Mouse (Mus musculus): ENCODE data around the gene Plcxd2.

The Plcxd2 gene

DNA sequence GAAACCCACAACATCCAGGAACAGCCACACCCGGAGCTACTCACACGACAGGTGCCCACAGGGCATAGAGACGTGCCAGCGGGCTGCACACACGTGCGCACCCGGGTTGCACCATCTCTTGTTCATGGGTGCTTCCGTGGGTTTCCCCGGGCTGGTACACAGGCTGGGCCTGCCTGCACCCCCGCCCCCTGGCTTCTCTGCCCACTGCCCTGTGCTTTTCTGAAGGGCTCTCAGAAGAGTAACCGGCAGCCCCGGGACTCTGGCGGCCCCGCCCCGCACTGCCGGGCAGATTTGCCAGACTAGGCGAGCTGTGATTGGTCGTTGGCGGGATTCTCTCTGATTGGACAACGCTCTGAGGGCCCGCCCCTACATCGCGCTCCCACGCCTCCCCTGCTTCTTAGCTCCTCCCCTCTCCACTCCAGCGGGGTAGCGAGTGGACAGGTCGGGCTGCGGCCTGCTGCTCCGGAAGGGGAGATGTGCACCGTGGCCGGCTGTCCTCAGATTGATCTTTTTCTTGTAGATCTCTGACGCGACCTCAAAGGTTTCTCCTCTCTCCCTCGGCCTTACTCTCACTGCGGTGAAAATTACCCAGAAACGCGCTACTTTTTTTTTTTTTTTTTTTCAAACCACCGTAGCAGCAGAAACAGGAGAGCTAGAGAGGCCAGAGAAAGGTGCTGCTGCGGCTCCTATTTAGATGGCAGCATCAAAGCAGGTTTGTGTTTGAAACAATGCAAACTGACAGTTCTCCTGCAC lies at the start of gene Plcxd2:
Gene Plcxd2, minus strand, starts transcription at position 66 of the 753 bp plus-strand sequence.
- DNase-seq (ENCODE audit: low read depth in 2 of 2, low spot score in 2 of 2) = peak; percentile 89 to 90

DNA sequence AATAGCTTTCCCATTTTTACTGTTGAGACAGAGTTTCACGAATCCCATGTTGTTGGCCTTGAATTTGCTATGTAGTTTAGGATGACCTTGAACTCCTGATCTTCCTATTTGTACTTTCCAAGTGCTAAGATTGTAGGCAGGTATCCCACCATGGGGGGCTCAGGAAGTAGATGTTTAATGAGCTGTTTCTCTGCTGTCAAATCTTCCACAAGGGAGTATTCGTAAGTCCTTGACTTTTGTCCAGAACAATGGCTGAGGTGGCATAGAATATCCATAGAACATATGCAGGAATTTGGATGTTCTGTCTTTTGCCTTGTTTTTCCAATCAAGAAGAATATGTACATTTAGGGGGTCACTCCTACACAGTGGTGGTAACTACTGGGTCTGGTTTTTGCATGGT lies 36.9 kb upstream of the Plcxd2 start:
- no peak for DNase-seq (ENCODE audit: low read depth in 2 of 2, low spot score in 2 of 2)

DNA sequence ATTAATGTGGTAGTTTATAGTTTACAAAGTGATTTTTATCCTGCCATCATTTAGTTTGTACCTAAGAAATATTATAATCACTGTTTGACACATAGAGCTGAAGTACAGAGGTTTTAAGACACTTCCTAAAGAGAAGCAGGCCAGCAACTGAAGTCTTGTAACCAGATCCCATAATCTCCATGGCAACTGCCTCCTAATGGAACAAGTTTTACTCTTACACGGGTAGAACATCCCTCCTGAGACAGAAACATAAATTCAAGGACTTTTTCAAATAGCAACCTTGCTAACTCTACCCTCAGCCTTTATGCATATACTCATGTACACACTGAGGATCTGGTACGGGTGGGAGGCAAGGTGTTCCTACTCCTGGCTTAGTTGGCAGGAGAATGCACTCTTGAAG lies 26.2 kb upstream of the Plcxd2 start:
- no peak for DNase-seq (ENCODE audit: low read depth in 2 of 2, low spot score in 2 of 2)

DNA sequence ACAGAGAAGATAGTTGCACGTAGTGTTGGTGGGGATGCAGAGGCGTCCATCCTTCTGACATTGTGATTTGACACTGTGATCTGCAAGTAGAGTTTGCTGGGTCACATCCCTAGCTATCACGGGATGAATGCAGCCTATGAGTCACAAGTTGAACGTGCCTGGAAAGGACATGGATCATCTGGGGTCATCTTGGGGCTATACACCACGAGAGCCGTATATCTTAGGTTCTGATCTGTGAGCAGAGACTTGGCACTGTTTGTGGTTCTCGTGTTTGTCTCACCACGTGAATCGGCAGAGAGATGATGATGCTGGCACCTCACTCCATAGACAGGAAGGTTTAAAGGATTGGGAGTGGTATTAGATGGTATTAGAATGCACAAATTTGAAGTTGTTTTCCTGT lies 23.9 kb upstream of the Plcxd2 start:
- no peak for DNase-seq (ENCODE audit: low read depth in 2 of 2, low spot score in 2 of 2)

DNA sequence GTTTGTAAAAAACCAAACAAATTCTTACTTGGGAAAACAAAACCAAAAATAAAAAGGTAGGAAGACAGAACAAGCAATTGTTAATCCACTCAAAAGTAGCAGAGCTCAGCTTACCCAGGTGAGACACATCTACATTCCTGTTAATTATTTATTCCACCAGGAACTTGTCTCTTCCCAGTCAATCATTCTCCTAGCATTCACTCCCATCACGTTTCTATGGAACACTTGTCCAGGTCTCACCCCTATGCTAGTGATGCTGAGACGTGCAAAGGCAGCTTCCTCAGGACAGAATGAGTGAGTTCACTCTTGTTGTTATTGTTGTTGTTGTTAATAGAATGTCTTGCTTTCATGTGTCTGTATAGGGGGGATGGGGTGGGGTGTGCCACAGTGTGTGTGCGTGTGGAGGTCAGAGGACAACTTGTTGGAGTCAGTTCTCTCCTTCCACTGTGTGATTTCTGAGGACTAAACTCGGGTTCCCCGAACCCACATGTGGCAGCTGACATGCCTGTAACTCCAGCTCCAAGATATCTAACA lies 13.0 kb upstream of the Plcxd2 start:
- no peak for DNase-seq (ENCODE audit: low read depth in 2 of 2, low spot score in 2 of 2)

DNA sequence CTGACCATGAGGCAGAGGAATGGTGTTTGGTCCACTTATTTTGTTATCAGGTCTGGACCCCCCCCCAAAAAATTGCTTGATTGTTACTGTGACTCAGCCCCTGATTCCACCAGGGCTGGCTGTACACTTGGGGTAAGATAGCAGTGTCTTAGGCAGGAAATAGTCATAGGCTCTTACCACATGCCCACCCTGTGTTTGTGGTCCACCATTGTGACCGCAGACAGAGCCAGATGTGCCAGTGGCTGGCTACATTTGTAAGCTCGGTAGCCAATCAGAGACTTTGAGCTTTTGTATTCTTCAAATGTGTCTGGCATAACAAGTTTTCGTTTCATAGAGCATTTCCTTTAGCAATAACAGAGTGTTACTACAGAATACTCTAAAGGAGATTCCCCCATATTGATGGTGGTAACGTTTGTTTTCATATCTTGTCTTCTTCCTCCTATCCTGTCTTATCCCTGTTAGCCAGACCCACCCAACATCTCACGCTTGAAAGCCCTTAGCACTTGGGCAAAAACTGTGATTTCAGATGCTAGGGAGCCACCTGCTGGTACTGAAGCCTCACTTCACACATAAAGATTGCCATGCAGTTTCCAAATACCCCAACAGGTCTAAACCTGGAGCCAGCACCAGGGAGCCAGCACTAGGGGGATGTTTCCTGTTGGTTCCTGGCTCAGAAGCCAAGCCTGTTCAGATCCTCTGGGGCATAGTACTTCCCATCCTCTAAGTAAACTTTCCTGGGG lies 12.3 kb upstream of the Plcxd2 start:
- peak; percentile 77 to 82 for DNase-seq (ENCODE audit: low read depth in 2 of 2, low spot score in 2 of 2)

DNA sequence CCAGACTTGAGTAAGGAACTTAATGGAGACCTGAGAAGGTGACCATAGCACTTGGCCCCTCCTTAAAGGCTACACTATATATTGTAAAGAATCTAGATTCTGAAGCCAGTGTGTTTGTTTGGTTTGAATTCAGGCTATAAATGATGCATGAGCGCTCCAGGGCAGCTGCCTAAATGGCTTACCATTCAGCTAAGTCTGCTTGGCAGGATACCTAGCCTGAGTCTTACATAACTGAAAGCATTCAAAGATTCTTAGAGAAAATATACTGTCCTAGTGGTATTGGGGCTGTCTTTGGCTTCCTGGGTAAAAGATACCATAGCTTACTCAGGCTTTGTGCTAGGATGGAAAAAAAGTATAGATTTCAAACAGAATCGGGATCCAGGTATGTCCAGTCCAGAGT lies 11.3 kb upstream of the Plcxd2 start:
- DNase-seq (ENCODE audit: low read depth in 2 of 2, low spot score in 2 of 2) = no peak

DNA sequence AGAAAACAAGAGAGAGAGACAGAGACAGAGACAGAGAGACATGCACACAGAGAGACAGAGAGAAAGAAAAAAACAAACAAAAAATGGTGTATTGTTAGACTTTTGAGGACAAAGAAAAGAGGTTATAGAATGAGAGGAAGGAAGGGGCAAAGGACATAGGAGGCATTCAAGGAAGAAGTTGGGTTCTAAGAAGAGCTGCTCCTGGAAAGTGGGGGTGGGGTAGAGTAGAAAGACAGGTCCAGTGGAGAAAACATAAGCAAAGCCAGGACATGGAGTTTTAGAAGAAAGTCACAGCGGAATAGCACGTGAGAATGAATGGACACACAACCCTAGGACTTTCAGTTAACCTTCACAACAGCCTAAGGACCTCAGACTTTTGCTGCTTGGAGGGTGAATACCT lies 10.4 kb upstream of the Plcxd2 start:
- no peak for DNase-seq (ENCODE audit: low read depth in 2 of 2, low spot score in 2 of 2)

DNA sequence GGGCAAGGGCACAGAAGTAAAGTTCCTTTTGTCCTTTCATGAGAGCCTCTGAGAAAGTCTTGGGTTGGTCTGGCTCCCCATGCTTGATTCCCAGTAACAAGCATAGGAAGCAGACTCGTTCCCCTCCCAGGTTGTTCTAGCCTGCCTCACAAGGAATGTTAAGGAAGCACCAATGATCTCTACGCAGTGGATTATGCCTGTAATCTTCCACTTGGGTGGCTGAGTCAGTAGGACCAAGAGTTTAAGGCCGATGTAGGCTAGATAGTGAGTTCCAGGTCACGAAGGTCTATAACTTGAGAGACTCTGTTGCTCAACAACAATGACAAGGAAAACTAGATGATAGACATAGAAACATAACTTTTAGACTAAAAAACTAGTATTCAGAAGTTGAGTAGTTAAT lies 9.8 kb upstream of the Plcxd2 start:
- no peak for DNase-seq (ENCODE audit: low read depth in 2 of 2, low spot score in 2 of 2)

DNA sequence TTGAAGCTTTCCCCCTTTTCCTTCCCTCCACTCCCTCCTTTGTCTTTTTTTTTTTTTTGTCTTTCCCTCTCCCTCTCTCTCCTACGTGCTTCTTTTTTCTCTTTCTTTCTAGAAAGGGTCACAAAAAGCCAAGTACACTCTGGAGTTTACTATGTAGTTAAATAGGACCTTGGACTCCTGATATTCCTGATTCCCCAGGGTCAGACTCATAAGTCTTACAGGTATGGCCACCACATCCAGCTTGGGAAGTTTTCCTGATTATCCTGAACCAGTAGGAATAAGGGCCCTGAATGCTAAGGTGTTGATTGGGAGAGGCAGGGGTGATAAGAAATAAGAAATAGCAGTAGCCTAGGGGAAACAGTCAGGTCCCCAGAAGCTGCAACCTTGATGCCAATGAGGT lies 9.3 kb upstream of the Plcxd2 start:
- no peak for DNase-seq (ENCODE audit: low read depth in 2 of 2, low spot score in 2 of 2)

DNA sequence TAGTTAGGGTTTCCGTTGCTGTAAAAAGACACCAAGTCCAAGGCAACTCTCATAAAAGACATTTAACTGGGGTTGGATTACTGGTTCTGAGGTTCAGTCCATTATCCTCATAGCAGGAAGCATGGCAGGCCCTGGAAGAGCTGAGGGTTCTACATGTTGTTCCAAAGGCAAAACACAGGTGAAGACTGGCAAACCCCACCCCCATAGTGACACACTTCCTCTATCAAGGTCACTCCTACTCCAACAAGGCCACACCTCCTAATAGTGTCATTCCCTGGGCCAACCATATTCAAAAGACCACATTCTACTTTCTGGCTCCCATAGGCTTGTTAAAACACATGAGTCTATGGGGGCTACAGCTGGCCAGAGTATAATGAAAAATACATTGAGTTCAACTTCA lies 1.7 kb upstream of the Plcxd2 start:
- DNase-seq (ENCODE audit: low read depth in 2 of 2, low spot score in 2 of 2) = no peak

DNA sequence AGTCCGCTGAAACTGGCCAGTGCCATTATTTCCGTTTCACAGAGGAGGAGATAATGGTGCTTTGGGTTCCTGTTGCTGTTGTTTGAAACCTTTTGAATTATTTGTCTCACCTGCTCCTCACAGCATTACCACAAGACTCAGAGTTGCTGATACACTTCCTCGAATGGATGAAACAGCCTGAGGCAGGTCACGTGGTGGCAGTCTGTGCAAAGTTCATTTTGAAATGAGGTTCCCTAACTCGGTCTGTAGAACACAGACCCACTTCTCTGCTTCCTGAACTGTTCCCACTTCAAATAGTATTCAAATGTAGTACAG lies 845 bp upstream of the Plcxd2 start:
- DNase-seq (ENCODE audit: low read depth in 2 of 2, low spot score in 2 of 2) = peak; percentile 36 to 53

DNA sequence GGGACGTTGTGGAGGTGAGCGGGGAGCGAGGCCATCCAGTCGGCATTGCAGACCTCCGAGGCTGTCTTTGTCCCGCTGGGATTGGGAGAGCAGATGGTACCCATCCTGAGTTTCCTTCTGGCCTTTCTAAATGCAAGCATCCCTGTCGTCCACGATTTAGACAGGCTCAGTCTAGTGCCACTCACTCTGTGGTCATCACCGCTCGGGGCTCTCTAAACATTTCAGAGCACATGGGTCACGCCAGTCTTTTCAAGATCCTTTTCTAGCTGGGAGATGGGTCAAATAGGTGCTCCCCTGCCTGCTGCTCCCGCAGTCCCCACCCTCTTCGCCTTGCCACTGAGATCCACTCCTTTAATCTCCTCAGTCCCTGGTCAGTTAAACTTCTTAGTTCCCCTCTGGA lies 301 bp downstream of the Plcxd2 start:
- DNase-seq (ENCODE audit: low read depth in 2 of 2, low spot score in 2 of 2) = no peak

DNA sequence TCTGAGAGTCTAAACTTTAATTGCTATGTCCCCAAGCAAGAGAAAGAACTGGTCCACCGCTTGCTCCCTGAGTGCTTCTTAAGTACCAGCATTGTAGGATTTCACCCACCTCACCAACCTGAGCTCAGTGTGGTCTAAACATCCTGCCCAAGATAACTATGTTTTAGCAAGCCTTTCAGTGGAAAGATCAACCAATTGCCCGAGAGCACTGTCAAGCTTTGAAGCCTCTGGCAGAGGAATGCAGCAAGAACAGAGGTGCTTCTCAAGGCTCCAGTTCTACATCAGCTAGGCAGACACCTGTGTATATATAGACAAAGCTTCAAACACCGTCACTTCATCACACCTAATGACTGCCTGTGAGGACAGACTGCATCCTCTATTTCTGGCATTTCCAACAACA lies 1.3 kb downstream of the Plcxd2 start:
- DNase-seq (ENCODE audit: low read depth in 2 of 2, low spot score in 2 of 2) = peak; percentile 44 to 49

DNA sequence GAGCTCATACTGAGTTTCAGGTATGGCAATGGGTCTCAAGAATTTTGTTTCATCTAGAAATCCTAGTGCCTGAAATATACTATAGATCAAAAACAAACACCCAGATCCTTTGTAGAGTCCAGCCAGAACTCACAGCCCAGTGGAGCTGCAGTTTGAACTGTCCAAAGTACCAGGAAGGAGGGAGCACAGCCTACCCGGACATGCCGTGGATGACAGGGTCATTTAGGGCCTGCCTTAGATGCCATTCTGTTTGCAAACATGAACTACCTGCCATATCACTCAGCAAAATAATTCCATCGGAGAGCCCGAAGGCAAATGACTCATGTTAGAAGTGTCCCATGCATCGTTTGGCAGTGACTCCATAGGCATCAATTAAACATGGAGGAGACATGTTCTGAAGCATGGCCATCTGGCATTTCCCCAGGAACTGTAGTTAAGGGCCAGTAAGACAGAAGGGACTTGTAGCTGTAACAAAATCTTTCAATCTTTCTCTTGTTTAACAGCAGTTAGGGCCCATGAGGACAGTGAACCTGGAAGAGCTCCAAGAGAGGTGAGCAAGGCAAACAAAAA lies 1.9 kb downstream of the Plcxd2 start:
- DNase-seq (ENCODE audit: low read depth in 2 of 2, low spot score in 2 of 2) = no peak

DNA sequence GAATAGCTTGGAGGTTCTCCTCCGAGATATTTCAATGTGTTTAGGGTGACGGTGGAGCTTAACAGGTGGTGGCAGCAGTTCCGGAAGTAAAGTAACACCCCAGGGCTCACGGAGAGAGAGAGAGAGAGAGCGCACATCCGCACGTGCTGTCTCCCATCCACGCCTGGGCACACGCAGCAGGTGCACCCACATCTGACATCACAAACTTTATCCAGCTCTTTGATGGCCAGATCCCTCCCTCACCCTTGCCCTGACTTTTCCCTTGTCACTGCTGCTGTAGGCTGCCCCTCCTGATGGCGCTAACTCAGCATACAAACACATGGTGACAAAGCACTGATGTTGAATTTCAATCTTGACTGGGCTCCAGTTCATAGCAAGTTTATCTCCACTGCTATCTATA lies 3.8 kb downstream of the Plcxd2 start:
- peak; percentile 61 to 63 for DNase-seq (ENCODE audit: low read depth in 2 of 2, low spot score in 2 of 2)

DNA sequence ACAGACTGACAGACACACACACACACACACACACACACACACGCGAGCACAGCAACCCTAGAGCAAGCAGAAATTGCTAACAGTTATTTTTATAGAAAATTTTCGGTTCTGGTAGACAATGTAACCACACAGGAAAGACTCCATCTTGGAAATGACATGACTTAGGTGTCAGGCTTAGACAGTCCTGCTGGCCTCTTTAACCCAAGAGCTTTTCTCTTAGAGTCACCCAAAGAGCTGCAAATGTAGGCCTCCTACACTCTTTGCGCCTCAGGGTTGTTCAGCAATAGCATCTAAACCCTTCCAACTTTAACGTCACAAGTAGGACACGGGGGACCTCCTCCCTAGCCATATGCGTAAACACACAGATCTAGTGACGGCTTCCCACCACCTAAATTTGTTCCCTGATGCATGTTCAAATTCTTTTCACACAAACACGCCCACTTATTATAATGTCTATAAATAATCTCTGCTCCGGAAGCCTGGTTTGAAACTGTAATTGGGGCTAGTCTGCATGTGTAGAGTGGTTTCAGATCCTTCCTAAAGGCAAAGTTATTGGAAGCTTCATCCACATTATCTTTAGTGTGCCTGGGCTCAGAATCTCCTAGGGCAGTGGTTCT lies 8.4 kb downstream of the Plcxd2 start:
- peak in 1 of 2 experiments; percentile 37 for DNase-seq (ENCODE audit: low read depth in 2 of 2, low spot score in 2 of 2)

DNA sequence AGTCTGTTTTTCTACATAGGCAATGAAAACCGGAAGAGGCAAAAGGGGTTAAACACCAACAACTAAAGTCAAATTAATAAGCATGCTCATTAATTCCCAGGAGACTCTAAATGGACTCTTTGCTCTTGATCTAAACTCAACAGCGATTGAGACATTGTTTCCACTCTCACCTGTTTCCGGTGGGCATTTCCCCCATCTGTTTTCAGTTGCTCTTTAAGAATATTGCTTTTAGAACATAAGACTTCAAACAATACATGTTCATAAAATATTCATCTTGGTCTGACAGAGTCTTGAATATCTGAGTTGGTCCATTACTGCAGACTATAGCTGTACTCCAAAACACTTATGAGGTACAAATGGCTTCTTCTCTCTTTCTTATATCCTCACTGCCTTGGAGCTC lies 9.0 kb downstream of the Plcxd2 start:
- no peak for DNase-seq (ENCODE audit: low read depth in 2 of 2, low spot score in 2 of 2)

DNA sequence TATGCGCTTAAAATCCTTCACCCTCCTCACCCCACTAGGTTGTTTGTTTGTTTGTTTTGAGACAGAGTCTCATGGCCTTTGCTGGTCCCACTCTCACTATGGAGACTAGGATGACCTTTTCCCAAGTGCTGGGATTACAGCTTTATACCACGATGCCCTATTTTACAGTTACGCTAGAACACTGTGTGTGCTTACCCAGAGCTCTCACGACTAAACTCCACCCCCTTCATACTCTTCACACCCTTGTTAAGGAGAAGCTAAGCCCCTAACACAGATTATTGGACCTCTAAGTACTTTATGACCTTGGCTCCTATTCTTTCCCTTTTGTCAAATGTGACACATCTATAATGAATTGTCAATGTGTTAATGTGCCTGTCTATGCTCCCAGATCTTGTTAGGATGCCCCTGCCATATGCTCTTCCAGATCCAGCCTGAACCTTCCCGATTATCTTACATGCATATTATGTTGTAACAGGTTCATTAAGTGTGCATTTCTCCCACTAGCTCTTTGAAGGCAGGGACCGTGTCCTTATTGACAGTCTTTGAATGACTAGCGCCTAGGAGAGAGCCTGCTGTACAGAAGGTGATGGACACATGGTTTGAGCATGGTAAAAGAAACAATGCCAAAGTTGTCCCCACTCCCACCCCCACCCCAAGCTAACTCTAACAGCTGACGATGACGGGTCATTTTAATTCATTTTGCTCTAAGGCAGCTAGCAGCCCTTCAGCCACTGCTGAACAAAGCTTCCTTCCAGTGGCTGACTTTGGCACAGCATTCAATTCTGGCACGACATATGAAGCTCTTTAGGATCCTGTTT lies 10.4 kb downstream of the Plcxd2 start:
- DNase-seq (ENCODE audit: low read depth in 2 of 2, low spot score in 2 of 2) = no peak

DNA sequence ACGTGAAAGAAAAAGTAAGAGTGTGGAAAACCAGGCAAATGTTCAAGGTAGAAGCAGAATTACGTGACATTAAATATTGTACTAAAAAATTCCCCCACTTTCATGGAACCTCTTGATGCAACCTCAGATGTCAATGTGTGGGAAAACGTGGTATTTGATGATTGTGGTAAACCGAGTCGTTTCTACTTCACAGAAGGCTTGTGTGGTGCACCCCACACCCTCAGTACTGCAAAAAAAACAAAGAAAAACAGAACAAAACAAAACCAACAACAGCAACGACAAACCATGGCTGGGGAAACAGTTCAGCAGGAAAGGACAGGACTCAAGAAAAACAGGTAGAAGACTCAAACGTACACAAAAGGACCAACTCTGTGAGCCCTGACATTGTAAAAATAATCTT lies 11.8 kb downstream of the Plcxd2 start:
- no peak for DNase-seq (ENCODE audit: low read depth in 2 of 2, low spot score in 2 of 2)

Measured in CD8-positive naive resting alpha-beta T cell, adult 2 months (primary cell).